Mouse (Mus musculus) skeletal muscle tissue, adult 2 months (tissue): ENCODE data around the gene Irx5.

Source experiments
- DNase-seq: peaks from one replicate; pipeline ENCODE4 v3.0.0-alpha.2; 2012; ENCODE audit warnings: low read depth, low spot score

Gene Irx5

DNA sequence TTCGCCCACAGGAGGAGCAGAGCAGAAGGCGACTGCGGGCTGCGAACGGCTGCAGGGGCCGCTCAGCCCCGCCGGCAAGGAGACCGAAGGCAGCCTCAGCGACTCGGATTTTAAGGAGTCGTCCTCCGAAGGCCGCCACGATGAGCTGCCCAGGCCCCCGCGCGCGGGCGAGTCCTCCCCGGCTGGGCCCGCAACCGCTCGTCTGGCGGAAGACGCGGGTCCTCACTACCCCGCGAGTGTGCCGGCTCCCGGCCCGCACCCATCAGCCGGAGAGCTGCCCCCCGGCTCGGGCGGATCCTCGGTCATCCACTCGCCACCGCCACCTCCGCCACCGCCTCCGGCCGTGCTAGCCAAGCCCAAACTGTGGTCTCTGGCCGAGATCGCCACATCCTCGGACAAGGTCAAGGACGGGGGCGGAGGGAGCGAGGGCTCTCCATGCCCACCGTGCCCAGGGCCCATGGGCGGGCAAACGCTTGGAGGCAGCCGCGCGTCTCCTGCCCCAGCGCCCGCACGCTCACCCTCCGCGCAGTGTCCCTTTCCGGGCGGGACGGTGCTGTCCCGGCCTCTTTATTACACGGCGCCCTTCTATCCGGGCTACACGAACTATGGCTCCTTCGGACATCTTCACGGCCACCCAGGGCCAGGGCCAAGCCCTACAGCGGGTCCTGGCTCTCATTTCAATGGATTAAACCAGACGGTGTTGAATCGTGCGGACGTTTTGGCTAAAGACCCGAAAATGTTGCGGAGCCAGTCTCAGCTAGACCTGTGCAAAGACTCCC, 2.8 kb downstream of the Irx5 start:
- no peak for DNase-seq

- DNase-seq, result no peak
Observed at GRCm38 (mm10) chr8:92361546-92362351, 4.3 kb downstream of the Irx5 start.

- DNase-seq, result no peak
Observed at GRCm38 (mm10) chr8:92362396-92363115, 5.1 kb downstream of the Irx5 start.

DNA sequence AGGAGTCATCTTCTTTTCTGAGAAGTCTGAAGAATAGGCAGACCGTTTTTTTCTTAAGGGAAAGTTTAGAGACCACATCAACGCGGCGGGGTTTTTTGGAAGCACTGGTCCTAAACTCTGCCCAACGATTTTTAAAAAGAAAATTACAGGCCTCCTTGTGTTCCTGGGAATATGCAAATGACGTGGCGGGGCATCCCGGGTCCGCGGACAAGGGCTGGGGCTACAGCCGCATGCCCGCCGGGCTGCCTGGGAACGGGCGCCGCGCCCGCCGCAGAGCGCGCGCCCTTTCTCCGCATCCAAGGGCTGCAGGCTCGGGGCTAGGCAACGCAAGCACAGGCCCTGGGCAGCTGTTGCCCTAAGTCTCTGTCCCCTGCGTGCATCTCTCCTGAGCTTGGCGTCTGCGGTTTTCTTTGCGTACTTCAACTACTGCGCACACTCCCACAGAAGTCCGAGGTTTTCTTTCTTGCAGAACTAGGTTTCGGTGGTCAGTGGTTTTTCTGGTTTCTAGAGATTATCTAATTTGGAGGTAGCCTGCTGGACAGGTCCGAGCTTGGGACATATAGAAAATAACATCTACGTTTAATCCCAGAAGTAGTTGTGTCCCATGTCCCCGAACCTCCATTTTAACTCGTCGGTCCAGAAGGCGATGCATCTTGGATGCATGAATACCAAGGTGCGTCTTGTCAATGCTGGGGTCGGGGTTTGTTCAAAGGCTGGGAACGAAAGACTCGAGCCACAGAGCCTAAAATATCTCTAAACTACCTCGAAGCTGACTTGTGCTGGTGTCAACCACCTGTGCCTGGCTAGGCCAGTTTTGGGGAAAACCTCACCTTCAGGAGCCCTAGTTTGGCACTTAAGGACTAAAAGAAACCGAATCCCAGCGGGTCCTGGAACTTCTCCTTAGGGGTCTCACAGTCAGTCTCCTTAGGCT, 6.1 kb downstream of the Irx5 start:
- DNase-seq, result no peak

DNA sequence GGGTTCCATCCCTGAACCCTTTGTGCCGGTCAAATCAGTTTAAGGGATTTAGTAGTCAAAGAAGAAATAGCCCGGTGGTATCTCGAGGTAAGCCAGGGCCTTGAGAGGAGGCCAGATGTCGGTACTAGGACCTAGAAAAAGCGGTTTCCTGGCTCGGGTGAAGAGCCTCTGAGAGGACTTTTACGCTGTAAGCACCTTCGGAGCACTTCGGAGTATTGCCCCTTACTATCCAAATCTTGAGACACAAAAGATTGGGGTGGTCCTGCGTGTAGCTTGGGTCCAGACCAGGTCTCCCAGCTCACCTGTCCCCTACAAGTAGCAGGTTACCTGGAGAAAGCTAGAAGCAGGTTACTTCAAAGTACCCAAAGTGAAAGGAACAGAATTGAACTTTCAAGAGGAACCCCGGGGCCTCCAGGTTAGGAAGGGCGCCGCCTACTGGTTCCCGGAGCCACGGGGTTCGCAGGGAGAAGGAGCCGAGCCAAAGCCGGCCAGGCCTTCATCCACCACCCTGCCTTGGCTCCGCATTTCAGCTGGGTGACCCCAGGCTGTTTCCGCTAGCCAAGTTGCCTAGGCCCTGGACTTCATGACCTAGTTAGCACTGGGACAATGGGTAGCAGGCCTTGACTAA, 6.8 kb downstream of the Irx5 start:
- no peak for DNase-seq

DNA sequence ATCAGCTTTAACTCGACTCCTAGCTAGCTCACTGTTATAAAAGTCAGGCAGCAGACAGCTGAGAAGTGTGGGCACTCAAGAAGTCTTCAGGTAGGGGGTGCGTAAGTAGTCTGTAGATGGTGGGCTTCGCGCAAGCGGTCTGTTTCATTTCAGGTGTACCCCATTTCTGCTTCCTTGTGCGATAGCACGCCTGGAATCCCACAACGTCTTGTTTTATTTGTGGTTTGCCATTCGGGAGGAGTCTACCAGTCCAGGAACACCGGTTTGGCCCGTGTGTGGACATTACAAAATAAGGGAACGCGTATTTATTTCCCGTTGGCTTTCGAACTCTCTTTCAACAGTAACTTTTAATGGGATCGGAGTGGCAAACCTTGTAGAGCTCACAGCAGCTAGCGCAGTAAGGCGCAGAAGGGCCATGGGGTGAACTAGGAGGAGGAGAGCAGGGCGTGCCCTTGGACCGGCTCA, 7.4 kb downstream of the Irx5 start:
- no peak for DNase-seq

DNA sequence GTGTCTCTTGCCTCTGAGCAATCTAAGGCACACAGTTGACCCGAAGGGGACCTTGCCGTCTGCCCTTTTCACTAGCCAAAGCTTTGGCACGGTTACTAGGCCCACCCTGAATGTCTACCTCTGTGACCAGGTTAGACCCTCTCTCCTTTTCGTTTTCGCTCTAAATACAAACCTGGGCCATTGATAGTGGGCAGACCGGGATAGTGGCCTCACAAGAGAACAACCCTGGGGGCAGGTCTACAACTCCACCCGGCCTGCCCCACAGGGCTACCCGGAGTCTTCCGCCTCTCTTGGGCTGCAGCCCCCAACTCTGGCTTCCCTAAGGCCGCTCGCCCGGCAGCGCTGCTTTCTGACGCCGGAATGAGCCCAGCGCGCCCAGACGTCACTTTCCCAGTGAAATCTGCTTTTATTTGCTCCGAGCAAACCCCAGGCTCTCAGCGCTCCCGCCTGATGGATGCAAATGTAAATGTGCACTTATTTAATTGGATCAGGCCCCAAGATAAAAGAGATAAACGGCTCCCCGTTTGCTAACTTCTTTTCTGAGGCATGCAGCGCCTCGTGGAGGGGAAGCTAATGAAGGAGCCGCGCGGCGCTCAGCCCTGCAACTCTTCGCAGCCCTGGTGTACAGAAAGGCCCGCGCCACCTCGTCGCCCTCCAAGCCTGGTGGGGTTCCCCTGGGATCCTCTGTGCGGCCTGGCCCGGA, 8.0 kb downstream of the Irx5 start:
- no peak for DNase-seq

DNA sequence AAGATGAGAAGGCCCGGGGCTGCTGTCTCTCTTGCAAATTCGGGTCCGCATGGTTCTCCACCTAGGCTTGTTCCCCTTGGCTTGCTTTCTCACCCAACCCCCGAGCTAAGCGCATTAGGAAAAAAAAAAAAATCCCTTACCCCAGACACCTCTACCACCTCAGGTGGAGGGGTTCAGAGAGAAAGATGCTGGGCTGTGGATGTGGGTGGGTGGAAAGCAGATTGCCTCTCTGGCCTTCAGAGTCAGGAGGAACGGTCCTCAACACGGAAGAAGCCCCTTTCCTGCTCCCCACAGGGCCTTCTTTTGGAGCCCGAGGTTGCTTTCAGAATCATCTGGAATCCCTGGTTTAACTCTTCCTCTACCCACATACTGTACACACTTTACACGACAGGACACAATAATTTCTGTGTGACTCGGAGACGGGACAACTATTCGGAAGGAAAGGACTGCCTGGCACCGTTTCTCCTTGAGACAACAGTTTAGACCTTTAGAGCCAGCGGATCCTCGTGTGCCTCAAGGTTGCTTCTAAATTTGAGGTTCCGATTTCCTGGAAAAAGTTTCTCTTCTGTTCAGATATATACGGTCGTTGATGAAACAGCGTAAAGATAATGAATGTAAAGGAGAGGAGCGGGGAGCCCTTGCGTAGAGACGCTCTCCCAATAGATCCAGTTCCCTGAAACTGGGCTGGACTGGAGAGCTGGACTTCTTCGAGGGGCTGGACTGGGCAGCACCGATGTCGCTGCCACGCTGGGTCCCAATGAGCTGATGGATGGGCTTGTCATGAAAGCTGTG, 8.7 kb downstream of the Irx5 start:
- no peak for DNase-seq

DNA sequence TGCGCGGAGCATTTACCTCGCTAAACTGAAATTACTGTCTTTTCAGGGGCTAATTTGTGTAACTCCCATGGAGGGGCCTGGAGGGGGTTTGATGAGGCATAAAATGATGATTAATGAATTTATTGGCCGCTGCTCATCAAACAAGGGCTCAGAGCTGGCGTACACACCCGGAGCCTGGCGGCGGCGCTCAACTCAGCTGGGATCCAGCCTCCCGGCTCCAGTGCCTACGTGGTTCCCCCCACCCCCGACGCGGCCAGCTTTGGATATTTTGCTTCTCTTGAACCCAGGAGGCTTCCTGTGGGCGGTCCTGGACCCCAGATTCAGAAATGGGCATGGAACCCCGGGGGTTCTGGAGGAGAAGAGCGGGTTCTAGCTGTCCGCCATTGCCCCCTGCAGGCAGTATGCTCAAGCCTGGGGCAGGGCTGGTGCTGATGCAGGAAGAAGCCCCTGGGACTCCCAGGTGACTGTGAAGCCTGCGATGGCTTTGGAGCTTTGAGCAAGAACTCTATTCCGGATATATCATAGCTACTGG, 9.4 kb downstream of the Irx5 start:
- DNase-seq, result no peak

DNA sequence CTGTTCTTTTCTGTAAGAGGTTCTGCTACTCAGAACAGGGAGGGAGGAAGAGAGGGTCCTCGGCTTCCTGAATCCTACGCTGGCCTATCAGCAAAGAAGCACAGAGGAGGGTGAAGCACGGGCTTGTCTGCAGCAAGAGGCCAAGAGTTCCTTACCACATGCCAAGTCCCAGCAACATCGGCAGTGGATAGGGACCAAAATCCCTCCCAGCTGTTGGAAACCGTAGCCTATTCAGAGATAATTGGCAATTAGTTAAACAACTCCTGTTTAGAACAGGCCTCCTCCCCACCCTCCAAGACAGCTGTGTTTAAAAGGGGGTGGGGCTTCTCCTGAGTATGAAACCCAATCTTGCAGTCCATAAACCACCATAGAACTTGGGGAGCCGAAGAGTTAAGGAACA, 22.1 kb downstream of the Irx5 start:
- no peak for DNase-seq

- DNase-seq, result no peak
Observed at GRCm38 (mm10) chr8:92380571-92380970, 23.1 kb downstream of the Irx5 start.

DNA sequence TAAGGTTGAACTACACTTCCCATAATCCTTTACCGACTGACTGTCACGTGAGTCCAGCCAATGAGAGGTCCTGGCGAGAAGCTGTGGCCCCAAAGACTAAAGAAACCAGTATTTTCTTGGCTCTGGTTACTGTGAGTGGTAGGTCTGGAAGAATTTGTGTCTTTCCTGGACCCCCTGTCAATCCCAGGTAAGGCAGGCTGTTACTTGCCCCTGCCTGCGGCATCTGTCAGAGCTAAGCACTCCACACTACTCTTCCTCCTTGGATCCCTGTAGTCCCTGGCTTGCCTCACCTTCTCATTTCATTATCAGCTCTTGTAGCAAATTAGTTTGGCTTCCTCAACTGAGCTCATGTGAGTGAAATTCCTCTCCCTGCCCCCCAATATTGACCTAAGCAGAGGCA, 30.5 kb downstream of the Irx5 start:
- no peak for DNase-seq

DNA sequence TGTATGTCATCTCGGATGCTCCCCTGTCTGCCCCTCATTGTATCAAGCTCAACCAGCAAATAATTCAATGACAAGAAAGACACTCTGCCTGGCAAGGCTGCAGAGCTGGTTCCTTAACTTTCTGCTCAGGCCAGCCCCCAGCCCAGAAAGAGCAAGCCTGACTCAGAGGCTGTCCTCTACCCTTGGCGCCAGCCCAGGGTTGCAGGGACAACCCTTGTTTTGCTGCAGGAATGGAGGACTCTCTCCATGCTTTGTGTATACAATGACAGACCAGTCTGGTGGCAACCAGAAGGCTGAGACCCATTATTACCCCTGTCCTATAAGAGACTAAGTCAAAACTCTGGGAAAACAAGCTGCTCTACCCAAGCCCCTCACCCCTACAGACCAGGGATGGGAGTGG, 46.8 kb downstream of the Irx5 start:
- DNase-seq, result no peak

DNA sequence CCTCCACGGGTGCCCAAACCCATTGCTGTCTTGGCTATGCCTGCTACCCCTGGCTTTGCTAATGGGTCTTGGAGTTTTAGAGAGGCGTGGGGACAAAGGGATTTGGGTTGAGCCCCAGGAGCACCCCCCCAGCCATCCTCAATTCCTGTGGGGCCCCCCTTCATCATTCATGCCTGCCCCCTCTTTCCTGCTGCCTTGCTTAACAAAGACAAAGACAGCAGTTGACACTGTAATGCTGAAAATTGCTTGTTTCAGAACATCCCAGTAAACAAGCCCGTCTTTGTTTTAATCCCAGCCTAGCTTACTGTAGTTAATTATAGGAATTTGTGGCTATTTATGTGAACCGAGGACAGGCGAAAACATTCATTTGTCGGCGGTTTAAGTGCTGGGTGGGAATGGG, 50.7 kb downstream of the Irx5 start:
- no peak for DNase-seq

DNA sequence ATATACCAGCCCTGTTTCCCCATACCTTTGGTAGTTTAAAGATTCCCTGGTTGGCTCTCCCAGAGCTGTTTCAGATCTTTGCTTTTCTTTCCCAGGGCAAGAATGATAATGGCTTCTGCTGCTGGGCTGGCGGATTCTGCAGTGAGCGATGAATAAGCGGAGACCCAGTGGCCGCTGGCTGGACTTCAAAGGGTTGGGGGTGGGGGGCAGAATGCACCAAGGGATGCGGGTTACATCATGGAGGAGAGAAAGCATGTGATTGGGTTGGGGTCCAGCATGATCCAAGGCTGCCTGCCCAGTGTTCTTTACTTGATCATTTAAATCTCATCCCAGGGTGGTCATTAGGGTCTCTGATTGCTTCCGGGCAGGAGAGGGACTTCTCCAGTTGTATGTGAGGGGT, 56.2 kb downstream of the Irx5 start:
- no peak for DNase-seq

DNA sequence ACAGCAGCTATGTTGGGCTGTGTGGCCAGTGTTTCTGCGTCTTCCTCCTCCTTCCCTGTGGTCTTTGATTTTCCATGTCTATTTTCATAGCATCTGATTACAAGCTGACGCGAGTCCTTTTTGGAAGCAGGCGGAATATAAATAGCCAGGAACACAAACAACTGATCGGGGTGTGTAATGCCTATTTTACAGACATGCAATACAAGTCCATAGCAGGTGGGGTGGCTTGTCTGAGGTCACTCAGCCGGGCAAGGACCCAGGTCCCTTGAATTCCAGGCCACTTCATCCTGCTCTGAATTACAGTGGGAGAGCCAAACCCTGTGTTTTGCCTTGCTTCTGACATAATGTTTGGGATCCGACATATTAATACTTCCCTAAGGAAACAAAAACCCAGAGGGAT, 63.2 kb downstream of the Irx5 start:
- DNase-seq, result peak; percentile 3
